Mouse (Mus musculus) erythroid progenitor cell, adult 5-6 weeks (primary cell): ENCODE results near the gene 1700001C19Rik. TPM values are rescaled to one million over a fixed set of nuclear protein-coding genes. Genes with fewer than 3 reads are reported as not detected.

Source experiments
- ATAC-seq: replicated peaks from 2 replicates; pipeline ENCODE4 v1.8.0; 2016; ENCODE audit warnings: moderate number of reproducible peaks, mild to moderate bottlenecking, moderate TSS enrichment, inconsistent platforms; ENCODE audit not compliant: poor library complexity, low FRiP score, severe bottlenecking
- total RNA-seq, 2 experiments: library from RNA; stranded (forward) in 1 of 2; stranded (reverse) in 1 of 2; fragments of 150-400 nt in 1 of 2; fragments of 186-747, 209-891 nt in 1 of 2; gene quantifications; 2 replicates each; pipeline versions ENCODE4 v1.2.3 to v1.2.4; 2015 to 2017; ENCODE audit warnings: low replicate concordance in 2 of 2

The 1700001C19Rik gene
- total RNA-seq (2015; ENCODE audit: low replicate concordance) = not detected in 2 replicates
- not detected in 2 replicates for total RNA-seq (2017; ENCODE audit: low replicate concordance)

- ATAC-seq = no peak
Observed at GRCm38 (mm10) chr17:47436907-47437547, at the start of gene 1700001C19Rik. Gene 1700001C19Rik, minus strand, starts transcription at chr17:47437376.

GRCm38 (mm10) chr17:47485791-47486190 is 48.6 kb upstream of the 1700001C19Rik start:
- ATAC-seq = 0 out of 2 replicates have a peak, but pooled peaks have one; percentile 18

GRCm38 (mm10) chr17:47484993-47485392 is 47.8 kb upstream of the 1700001C19Rik start:
- no peak for ATAC-seq

GRCm38 (mm10) chr17:47484241-47484921 is 47.2 kb upstream of the 1700001C19Rik start:
- no peak for ATAC-seq

GRCm38 (mm10) chr17:47482401-47482800 is 45.2 kb upstream of the 1700001C19Rik start:
- peak; percentile 62; the same call in 1 of the 2 replicates for ATAC-seq

GRCm38 (mm10) chr17:47479887-47480286 is 42.7 kb upstream of the 1700001C19Rik start:
- ATAC-seq = no peak

GRCm38 (mm10) chr17:47475714-47476113 is 38.5 kb upstream of the 1700001C19Rik start:
- 0 out of 2 replicates have a peak, but pooled peaks have one; percentile 20 for ATAC-seq

GRCm38 (mm10) chr17:47475181-47475580 is 38.0 kb upstream of the 1700001C19Rik start:
- no peak for ATAC-seq

GRCm38 (mm10) chr17:47474250-47474649 is 37.1 kb upstream of the 1700001C19Rik start:
- no peak for ATAC-seq

GRCm38 (mm10) chr17:47473434-47473974 is 36.3 kb upstream of the 1700001C19Rik start:
- ATAC-seq = peak; percentile 75

- no peak for ATAC-seq
Observed at GRCm38 (mm10) chr17:47472435-47473350, 35.5 kb upstream of the 1700001C19Rik start.

- ATAC-seq = no peak
Observed at GRCm38 (mm10) chr17:47470686-47471085, 33.5 kb upstream of the 1700001C19Rik start.

- no peak for ATAC-seq
Observed at GRCm38 (mm10) chr17:47470121-47470520, 32.9 kb upstream of the 1700001C19Rik start.

- ATAC-seq = no peak
Observed at GRCm38 (mm10) chr17:47469642-47470041, 32.5 kb upstream of the 1700001C19Rik start.

- ATAC-seq = no peak
Observed at GRCm38 (mm10) chr17:47468466-47468865, 31.3 kb upstream of the 1700001C19Rik start.

GRCm38 (mm10) chr17:47468063-47468462 is 30.9 kb upstream of the 1700001C19Rik start:
- ATAC-seq = no peak

- no peak for ATAC-seq
Observed at GRCm38 (mm10) chr17:47467659-47468058, 30.5 kb upstream of the 1700001C19Rik start.

GRCm38 (mm10) chr17:47466284-47466683 is 29.1 kb upstream of the 1700001C19Rik start:
- ATAC-seq = no peak

- no peak for ATAC-seq
Observed at GRCm38 (mm10) chr17:47465016-47465415, 27.8 kb upstream of the 1700001C19Rik start.
